Mouse (Mus musculus) hindbrain, embryonic 12.5 days (tissue): ENCODE results near the gene Ptpn13. TPM values are rescaled to one million over a fixed set of nuclear protein-coding genes. Genes with fewer than 3 reads are reported as not detected.

Experiments used
- ATAC-seq: fragments of 200-750 bp; cut with Nextera tagmentation; 2 replicates; pipeline ENCODE4 v1.8.0; 2017; ENCODE audit warnings: moderate TSS enrichment; ENCODE audit not compliant: low FRiP score
- H3K27ac ChIP-seq: fragments of 300-500 bp; sonication (generic); 2 replicates; pipeline ENCODE4 v1.5.1; 2016; ENCODE audit warnings: mild to moderate bottlenecking
- H3K27me3 ChIP-seq: fragments of 300-500 bp; sonication (generic); 2 replicates; pipeline ENCODE4 v1.6.1; 2016; ENCODE audit warnings: mild to moderate bottlenecking
- H3K36me3 ChIP-seq: fragments of 300-500 bp; sonication (generic); 2 replicates; pipeline ENCODE4 v1.6.1; 2016; ENCODE audit warnings: mild to moderate bottlenecking
- H3K4me1 ChIP-seq: fragments of 300-500 bp; sonication (generic); 2 replicates; pipeline ENCODE4 v1.6.1; 2016
- H3K4me2 ChIP-seq: fragments of 300-500 bp; sonication (generic); replicated peaks from 2 replicates; pipeline ENCODE4 v1.6.1; 2016; ENCODE audit warnings: mild to moderate bottlenecking
- H3K4me3 ChIP-seq: fragments of 300-500 bp; sonication (generic); 2 replicates; pipeline ENCODE4 v1.5.1; 2016; ENCODE audit warnings: mild to moderate bottlenecking
- H3K9ac ChIP-seq: fragments of 300-500 bp; sonication (generic); 2 replicates; pipeline ENCODE4 v1.6.1; 2016; ENCODE audit warnings: mild to moderate bottlenecking, moderate library complexity
- H3K9me3 ChIP-seq: fragments of 300-500 bp; sonication (generic); replicated peaks from 2 replicates; pipeline ENCODE4 v1.6.1; 2016; ENCODE audit warnings: mild to moderate bottlenecking
- WGBS: fragments of 180-500 bp; shearing (Covaris S2); methylation state at CpG from one replicate; pipeline ENCODE4 v1.1.7; 2016; 5-methylcytosine and 5-hydroxymethylcytosine counted together
- polyA plus RNA-seq: library from polyadenylated mRNA; unstranded; fragments of >200 nt; fragmentation: Nextera tagmentation; extraction: Ambion mirVana; gene quantifications from 2 replicates; pipeline ENCODE4 v1.2.1, GENCODE M21; 2016

The Ptpn13 gene
- polyA plus RNA-seq, 1 experiment from 2014 or later: 19.3 TPM

DNA sequence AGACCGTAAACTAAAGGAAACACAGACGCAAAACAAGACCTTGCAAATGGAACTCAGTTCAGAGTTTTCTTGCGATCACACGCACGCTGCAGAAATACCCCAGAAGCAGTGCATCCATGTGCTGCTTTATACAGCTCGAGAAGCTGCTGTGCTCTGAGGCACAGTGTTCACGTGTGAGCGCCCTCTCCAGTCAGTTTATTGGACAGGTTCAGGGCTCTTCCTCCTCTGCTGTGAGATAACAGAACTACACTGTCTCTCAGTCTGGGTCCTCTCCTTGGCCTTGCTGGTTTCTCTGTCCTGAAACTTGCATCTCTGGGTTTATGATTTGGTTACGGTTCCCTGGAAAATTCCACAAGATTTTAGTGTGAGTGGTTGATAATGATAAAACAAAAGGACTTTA lies 88.2 kb downstream of the Ptpn13 start:
- H3K36me3 ChIP-seq: no peaks in the 10 kb centered on the region
- H3K27ac ChIP-seq: no peak overlapping the region
- no peaks in the 10 kb centered on the region for H3K27me3 ChIP-seq
- no peak for ATAC-seq
- 84% methylated on average over 9 of the region's 9 CpGs for WGBS
- H3K4me3 ChIP-seq: no peak overlapping the region
- H3K4me1 ChIP-seq: no peaks in the 10 kb centered on the region
- no peaks in the 10 kb centered on the region for H3K9me3 ChIP-seq
- no peak overlapping the region for H3K9ac ChIP-seq
- H3K4me2 ChIP-seq: no peak overlapping the region

DNA sequence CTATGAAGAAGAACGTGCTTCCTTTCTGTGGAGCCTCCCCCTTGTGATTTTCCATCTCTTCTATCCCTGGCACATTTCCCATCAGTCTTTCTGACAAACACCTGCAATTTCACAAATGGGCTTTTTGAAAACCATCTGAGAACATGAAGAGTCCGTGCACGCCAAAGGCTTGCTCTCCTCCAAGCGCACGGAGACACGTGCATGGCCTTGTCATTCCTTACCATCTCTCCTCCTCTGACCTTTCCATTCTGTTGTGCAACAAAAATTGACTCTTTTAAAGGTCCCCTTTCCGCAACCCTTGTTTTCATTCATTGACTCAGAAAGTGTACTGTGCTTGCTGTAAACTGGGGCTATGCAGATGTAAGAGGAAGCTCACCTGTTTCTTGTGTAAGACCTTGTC lies 89.4 kb downstream of the Ptpn13 start:
- Histone ChIP-seq H3K27ac (no peak overlapping the region), H3K4me1 (no peaks in the 10 kb centered on the region), H3K9ac (no peak overlapping the region), H3K4me2 (no peak overlapping the region), H3K9me3 (no peaks in the 10 kb centered on the region), H3K27me3 (no peaks in the 10 kb centered on the region), H3K36me3 (no peaks in the 10 kb centered on the region), H3K4me3 (no peak overlapping the region)
- WGBS: 90% methylated on average over 7 of the region's 7 CpGs
- no peak for ATAC-seq

DNA sequence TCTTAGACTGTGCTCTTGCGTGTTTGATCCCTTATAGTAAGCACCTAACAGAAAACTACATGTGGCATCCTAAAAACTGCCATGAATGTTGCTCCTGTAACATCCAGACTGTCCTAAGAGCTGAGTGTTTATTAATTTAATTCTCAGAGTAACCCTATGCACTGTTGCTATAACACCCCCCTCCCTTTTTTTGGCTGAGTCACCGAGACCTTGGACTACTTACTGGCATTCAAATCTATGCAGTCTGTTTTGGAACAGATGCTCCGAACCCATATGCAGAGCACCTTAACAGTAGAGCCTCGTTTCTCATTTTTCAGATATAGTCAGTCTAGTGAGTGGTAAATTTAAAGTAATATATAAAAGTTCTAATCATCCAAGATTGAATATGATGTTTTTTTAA lies 90.9 kb downstream of the Ptpn13 start:
- ATAC-seq: no peak
- 92% methylated on average over 4 of the region's 4 CpGs for WGBS
- H3K36me3 ChIP-seq: no peaks in the 10 kb centered on the region

DNA sequence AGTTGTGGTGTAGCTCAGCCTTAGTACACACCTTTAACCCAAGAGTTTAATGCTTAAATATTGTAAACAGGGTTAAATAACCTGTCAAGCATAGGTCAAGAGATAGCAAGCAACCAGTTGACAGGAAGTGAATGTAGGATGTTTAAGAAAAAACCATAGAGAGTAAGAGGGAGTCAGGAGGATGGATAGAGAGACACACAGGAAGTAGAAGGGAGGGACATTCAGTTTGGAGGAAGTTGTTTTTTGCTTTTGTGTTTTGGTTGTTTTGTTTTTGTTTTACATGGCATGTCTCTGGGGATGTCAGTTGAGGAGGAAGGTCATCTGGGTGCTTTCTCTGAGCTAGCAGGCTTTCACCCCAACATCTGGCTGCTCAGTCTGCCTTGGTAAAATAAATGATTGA lies 91.6 kb downstream of the Ptpn13 start:
- no peak overlapping the region for H3K4me2 ChIP-seq
- H3K9ac ChIP-seq: no peak overlapping the region
- H3K4me1 ChIP-seq: no peaks in the 10 kb centered on the region
- H3K27ac ChIP-seq: no peak overlapping the region
- ATAC-seq: no peak
- H3K36me3 ChIP-seq: no peaks in the 10 kb centered on the region
- no peaks in the 10 kb centered on the region for H3K9me3 ChIP-seq
- H3K4me3 ChIP-seq: no peak overlapping the region
- H3K27me3 ChIP-seq: no peaks in the 10 kb centered on the region

More for the DNA sequence above, 90.9 kb downstream of the Ptpn13 start:
- H3K4me1 ChIP-seq: no peaks in the 10 kb centered on the region
- no peak overlapping the region for H3K4me2 ChIP-seq
- H3K4me3 ChIP-seq: no peak overlapping the region
- H3K9me3 ChIP-seq: no peaks in the 10 kb centered on the region
- no peak overlapping the region for H3K9ac ChIP-seq
- no peaks in the 10 kb centered on the region for H3K27me3 ChIP-seq
- no peak overlapping the region for H3K27ac ChIP-seq

DNA sequence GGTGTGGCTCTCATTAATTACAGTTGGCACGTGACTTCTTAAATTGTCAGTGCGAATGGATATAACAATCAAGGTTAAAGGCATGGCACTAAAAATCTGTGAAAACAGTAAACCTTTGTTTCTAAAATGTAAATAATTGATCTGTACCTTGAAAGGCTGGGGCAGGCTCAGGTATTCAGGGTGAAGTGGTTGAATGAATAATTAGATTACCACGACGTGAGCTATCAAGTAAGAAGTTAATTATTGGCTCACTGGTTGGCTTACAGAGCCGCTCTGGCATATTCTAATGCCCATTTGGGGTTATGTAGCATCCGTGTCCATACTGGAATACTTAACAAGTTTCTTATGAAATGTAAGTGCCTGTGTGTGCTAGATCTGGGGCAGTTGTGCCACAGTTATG lies 92.6 kb downstream of the Ptpn13 start:
- H3K9me3 ChIP-seq: no peaks in the 10 kb centered on the region
- H3K9ac ChIP-seq: no peak overlapping the region
- H3K4me2 ChIP-seq: no peak overlapping the region
- no peaks in the 10 kb centered on the region for H3K36me3 ChIP-seq
- 0 out of 2 replicates have a peak, but pooled peaks cover 3% of the 10 kb centered on the region for H3K4me1 ChIP-seq
- no peak overlapping the region for H3K27ac ChIP-seq
- H3K27me3 ChIP-seq: no peaks in the 10 kb centered on the region
- no peak for ATAC-seq
- no peak overlapping the region for H3K4me3 ChIP-seq
- 77% methylated on average over 6 of the region's 6 CpGs for WGBS

DNA sequence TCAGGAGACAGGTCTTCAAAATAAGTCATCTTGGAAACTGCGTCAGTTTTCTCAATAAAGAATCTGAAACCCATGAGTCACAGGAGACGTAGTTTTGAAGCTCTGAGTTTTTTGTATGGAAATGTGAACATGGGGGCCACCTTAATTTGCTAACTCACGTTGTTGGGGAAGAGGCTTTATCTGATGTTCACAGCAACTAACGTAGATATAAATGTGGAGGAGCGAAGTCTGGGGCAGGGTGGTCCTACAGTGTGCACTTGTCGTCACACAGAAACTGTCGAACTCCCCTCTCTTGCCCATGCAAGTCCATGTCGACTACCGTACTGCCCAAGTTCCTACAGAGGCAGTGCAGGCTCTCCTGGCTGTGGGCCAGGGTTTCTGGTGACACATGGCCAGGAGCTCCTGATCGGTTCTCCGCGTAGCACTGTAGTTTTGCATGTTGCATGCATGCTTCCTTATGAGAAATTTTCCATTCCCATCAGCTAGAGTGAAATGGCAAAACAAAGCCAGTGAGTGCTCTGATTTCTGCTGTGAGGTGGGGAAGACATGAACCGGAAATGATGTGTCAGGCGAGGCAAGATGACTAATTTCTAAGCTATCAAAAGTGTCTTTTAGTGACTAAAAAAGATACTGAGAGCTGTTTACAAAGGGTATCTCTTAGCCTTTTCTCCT lies 93.9 kb downstream of the Ptpn13 start:
- ATAC-seq: no peak
- Histone ChIP-seq H3K4me2 (no peak overlapping the region), H3K27me3 (no peaks in the 10 kb centered on the region), H3K27ac (no peak overlapping the region), H3K4me1 (0 out of 2 replicates have a peak, but pooled peaks cover 3% of the 10 kb centered on the region), H3K9me3 (no peaks in the 10 kb centered on the region), H3K4me3 (no peak overlapping the region), H3K9ac (no peak overlapping the region), H3K36me3 (no peaks in the 10 kb centered on the region)
- 89% methylated on average over 14 of the region's 14 CpGs for WGBS

DNA sequence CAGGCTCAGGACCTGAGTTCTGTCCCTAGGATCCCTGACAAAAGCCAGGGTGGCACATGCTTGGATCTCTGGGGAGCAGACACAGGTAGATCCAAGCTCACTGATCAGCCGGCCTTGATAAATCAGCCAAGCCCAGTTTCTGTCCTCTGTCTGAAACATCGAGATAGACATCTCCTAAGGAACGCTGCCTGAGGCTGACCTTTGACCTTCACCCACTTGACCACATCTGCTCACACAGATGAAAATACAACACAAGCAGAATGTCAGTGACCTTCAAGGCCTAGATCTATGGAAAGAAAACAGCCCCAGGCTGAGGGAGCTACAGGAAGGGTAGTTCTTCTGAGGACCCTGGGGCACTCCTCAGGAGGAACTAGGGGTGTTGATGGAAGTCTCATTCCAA lies 97.4 kb downstream of the Ptpn13 start:
- no peak overlapping the region for H3K4me3 ChIP-seq
- H3K4me2 ChIP-seq: no peak overlapping the region
- no peak overlapping the region for H3K27ac ChIP-seq
- H3K9ac ChIP-seq: no peak overlapping the region
- H3K36me3 ChIP-seq: peaks cover 6% of the 10 kb centered on the region; the same call in 1 of the 2 replicates
- ATAC-seq: no peak
- no peaks in the 10 kb centered on the region for H3K27me3 ChIP-seq
- WGBS: 46% methylated on average over 3 of the region's 3 CpGs
- 0 out of 2 replicates have a peak, but pooled peaks cover 3% of the 10 kb centered on the region for H3K4me1 ChIP-seq
- H3K9me3 ChIP-seq: no peaks in the 10 kb centered on the region

DNA sequence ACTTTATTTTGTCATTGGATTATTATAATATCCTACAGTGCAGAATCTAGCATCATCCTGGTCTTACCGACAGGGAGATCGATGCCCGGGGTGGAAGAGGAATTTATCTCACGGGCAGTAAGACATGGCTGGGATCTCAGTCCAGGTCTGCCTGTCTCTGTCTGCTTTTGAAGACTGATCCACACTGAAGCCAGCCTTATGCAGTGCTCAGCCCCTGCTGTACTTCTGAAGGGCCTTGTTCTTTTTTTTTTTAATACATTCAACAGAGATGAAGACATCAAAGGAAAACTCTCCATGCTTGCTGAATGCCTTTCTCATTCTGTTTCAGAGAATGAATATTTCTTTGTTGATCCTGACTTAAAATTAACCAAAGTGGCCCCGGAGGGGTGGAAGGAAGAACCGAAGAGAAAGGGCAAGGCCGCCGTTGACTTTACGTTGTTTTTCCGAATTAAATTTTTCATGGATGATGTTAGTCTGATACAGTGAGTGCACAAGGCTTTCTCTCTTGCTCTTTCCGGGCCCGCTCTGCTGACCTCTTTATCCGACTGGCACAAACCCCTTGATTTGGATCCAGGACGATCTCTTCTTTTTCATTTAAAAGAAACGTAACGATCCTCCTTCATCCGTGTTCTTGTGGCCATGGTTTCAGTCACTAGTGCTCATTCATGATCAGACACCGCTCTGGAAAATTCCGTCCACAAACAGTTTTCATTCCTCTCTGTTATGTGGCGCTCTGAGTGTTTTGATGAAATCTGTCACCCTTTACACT lies 101.9 kb downstream of the Ptpn13 start:
- Histone ChIP-seq H3K9me3 (no peaks in the 10 kb centered on the region), H3K4me2 (no peak overlapping the region), H3K9ac (no peak overlapping the region), H3K27me3 (no peaks in the 10 kb centered on the region), H3K4me3 (no peak overlapping the region), H3K27ac (no peak overlapping the region), H3K36me3 (peaks cover 30% of the 10 kb centered on the region), H3K4me1 (0 out of 2 replicates have a peak, but pooled peaks cover 3% of the 10 kb centered on the region)
- 90% methylated on average over 20 of the region's 20 CpGs for WGBS
- no peak for ATAC-seq

DNA sequence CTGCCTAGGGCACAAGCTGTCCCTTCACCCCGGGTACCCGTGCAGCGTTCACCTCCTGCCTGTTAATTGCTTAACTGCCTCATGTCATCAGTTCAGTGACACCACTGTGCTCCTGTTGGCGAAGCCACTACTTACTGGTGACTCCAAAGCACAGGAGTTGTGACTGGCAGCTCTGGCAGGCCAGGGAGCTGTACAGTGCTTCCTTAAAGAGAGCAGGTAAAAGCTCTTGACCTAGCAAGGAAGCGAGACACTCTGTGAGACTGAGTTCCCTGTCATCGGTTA lies 102.4 kb downstream of the Ptpn13 start:
- Histone ChIP-seq H3K4me3 (no peak overlapping the region), H3K9me3 (no peaks in the 10 kb centered on the region), H3K9ac (no peak overlapping the region), H3K27ac (no peak overlapping the region), H3K4me1 (0 out of 2 replicates have a peak, but pooled peaks cover under 1% of the 10 kb centered on the region), H3K36me3 (peaks cover 30% of the 10 kb centered on the region), H3K27me3 (no peaks in the 10 kb centered on the region), H3K4me2 (no peak overlapping the region)
- ATAC-seq: no peak
- WGBS: 67% methylated on average over 6 of the region's 6 CpGs

DNA sequence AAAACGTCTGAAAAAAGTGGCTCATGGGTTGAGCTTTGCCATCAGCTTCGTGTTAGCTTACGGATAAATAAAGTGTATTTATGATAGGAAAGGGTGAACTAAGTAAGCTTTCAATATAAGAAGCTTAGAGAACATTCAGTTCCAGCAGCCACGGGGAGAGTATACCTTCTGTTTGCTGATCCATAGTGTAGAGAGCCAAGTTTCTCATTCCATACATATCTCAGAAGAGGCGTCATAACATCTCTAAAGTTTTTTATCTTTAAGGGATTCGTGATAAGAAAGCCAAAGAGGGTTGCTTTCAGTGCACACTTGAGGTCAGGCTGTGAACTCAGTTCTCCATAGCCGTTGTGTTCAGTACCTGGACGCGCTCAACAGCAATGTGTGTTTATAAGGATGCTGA lies 105.2 kb downstream of the Ptpn13 start:
- H3K36me3 ChIP-seq: peaks cover 33% of the 10 kb centered on the region
- WGBS: 93% methylated on average over 9 of the region's 9 CpGs

DNA sequence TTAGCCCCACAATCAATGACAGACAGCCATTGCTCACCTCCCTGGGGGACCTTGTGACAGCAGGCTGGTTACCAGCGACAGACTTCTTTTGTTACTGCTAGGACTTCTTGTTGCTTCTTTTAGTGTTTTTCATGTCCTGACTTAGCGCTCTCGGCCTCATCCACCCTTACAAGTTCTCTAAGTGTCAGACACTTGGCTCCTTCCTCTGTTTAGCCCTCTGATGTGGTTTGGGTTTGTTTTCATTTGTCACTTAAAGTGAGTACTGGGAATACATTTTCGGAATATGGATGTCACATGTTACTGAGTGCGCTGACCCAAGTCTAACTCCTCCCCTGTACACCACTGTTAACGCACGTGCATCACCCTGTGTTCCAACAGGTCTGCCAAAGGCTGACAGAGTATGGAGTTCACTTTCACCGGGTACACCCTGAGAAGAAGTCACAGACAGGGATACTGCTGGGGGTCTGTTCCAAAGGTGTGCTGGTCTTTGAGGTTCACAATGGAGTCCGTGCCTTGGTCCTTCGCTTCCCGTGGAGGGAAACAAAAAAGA lies 107.9 kb downstream of the Ptpn13 start:
- ATAC-seq: no peak
- peaks cover 34% of the 10 kb centered on the region for H3K36me3 ChIP-seq
- 64% methylated on average over 11 of the region's 11 CpGs for WGBS

More for the DNA sequence above, 105.2 kb downstream of the Ptpn13 start:
- Histone ChIP-seq H3K9me3 (no peaks in the 10 kb centered on the region), H3K4me3 (no peak overlapping the region), H3K9ac (no peak overlapping the region), H3K4me1 (no peaks in the 10 kb centered on the region), H3K4me2 (no peak overlapping the region), H3K27me3 (no peaks in the 10 kb centered on the region), H3K27ac (no peak overlapping the region)
- ATAC-seq: no peak

DNA sequence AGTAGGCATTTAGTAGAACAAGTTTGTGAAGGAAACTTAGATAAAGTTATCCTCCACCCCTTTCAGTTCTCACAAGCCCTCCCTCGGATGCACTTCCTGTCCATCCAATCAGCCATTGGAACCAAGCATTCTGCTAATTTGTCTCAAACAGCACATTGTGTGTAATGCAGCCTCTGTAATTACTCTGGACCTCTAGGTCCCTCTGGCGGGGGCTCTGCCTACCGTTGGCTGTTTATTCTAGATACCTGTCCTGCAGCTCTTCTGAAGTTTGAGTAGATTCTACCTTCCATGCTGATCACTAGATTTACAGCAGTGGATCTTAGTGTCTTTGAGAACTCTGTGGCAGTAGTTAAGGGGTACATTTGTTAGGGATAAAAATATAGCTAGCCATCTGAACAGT lies 109.5 kb downstream of the Ptpn13 start:
- no peaks in the 10 kb centered on the region for H3K27me3 ChIP-seq
- no peak overlapping the region for H3K4me2 ChIP-seq
- no peak overlapping the region for H3K27ac ChIP-seq
- no peak overlapping the region for H3K4me3 ChIP-seq
- ATAC-seq: no peak
- WGBS: 79% methylated on average over 3 of the region's 3 CpGs
- H3K36me3 ChIP-seq: peaks cover 26% of the 10 kb centered on the region
- H3K9me3 ChIP-seq: no peaks in the 10 kb centered on the region
- H3K9ac ChIP-seq: no peak overlapping the region
- no peaks in the 10 kb centered on the region; the same call in 1 of the 2 replicates for H3K4me1 ChIP-seq

More for the DNA sequence above, 107.9 kb downstream of the Ptpn13 start:
- H3K27ac ChIP-seq: no peak overlapping the region
- H3K27me3 ChIP-seq: no peaks in the 10 kb centered on the region
- no peaks in the 10 kb centered on the region for H3K9me3 ChIP-seq
- no peaks in the 10 kb centered on the region; the same call in 1 of the 2 replicates for H3K4me1 ChIP-seq
- H3K9ac ChIP-seq: no peak overlapping the region
- no peak overlapping the region for H3K4me3 ChIP-seq
- no peak overlapping the region for H3K4me2 ChIP-seq
